ENCODE assay signal across 17 mouse cellular contexts in genomic region chr3:79551826-79552552, GRCm38 (mm10). TPM values are rescaled to one million over a fixed set of nuclear protein-coding genes. Genes with fewer than 3 reads are reported as not detected.
DNase-seq lines count a peak whose midpoint lies in the region; ATAC-seq and TF ChIP-seq lines count a peak whose summit lies in the region.
"Had no signal": no experiment of that assay in that cellular context is flagged by ENCODE, and none has a peak within 500 bp of the region (broad histone marks: within the 10 kb centered on the region; RNA-seq: fewer than 3 reads in every experiment).

No protein-coding gene starts in this region.

- no peak overlapping the region for H3K4me3 ChIP-seq in kidney, adult 2 months (ENCODE audit: insufficient read depth, low read depth, low read length)
- no peak overlapping the region for H3K4me3 ChIP-seq in kidney, embryonic 15.5 days (replicated peaks)
- H3K4me3 ChIP-seq in embryonic fibroblast, embryonic 13.5 days (ENCODE audit: insufficient read depth, low read length), result no peak overlapping the region
- no peak overlapping the region for H3K4me3 ChIP-seq in left cerebral cortex, adult 2 months
- no peak overlapping the region for H3K4me3 ChIP-seq in liver, embryonic 12.5 days
- H3K4me3 ChIP-seq: forebrain, embryonic 12.5 days; heart, embryonic 13.5 days; hindbrain, embryonic 13.5 days; myocyte had no signal

- H3K36me3 ChIP-seq in kidney, adult 2 months (ENCODE audit: control insufficient read depth, insufficient read depth, low read length), result no peaks in the 10 kb centered on the region; the same call in none of the 2 replicates
- H3K36me3 ChIP-seq in kidney, embryonic 15.5 days, result no peaks in the 10 kb centered on the region
- H3K36me3 ChIP-seq in liver, embryonic 12.5 days, result peaks cover 18% of the 10 kb centered on the region; the same call in 1 of the 2 replicates
- H3K36me3 ChIP-seq: heart, embryonic 13.5 days; hindbrain, embryonic 13.5 days had no signal

- TF ChIP-seq CTCF in kidney, adult 2 months (conservative IDR thresholded peaks at IDR 0.05; ENCODE audit: insufficient read depth, insufficient read length, low read depth, low read length), result no peak
- no peak for TF ChIP-seq CTCF in embryonic fibroblast, embryonic 13.5 days (IDR thresholded peaks at IDR 0.05; ENCODE audit: borderline replicate concordance, insufficient read depth, low read length)
- no peak for TF ChIP-seq CTCF in left cerebral cortex, adult 2 months (IDR thresholded peaks at IDR 0.05)

- ATAC-seq in kidney, embryonic 15.5 days (replicated peaks; ENCODE audit: low FRiP score), result no peak; the same call in 1 of the 2 replicates
- ATAC-seq in liver, embryonic 12.5 days, result no peak
- ATAC-seq: inflammation-experienced regulatory T-cells, adult 6 months had no signal

- no peaks in the 10 kb centered on the region for H3K9me3 ChIP-seq in kidney, embryonic 15.5 days (replicated peaks)
- no peaks in the 10 kb centered on the region for H3K9me3 ChIP-seq in liver, embryonic 12.5 days (replicated peaks)
- H3K9me3 ChIP-seq: forebrain, embryonic 12.5 days; heart, embryonic 13.5 days; hindbrain, embryonic 13.5 days; megakaryocyte, embryonic 14.5 days had no signal

- peak; percentile 56 for DNase-seq in kidney, adult 2 months
- peak; percentile 75 for DNase-seq in 3T3-L1 (ENCODE audit: low read depth, low spot score)
- peak; percentile 72 for DNase-seq in lung, postnatal 36 days
- no peak for DNase-seq in left cerebral cortex, adult 2 months (ENCODE audit: extremely low spot score in 1 of 2, low spot score in 2 of 2)
- DNase-seq: adrenal gland, adult 8-10 months; heart, adult 18-20 months; midbrain, embryonic 14.5 days; thymus, adult 18-20 months had no signal

- TF ChIP-seq POLR2A in kidney, adult 2 months (IDR thresholded peaks at IDR 0.05; ENCODE audit: low read depth, low read length), result no peak
- no peak for TF ChIP-seq POLR2A in embryonic fibroblast, embryonic 13.5 days (IDR thresholded peaks at IDR 0.05; ENCODE audit: low read depth, low read length)

- intact Hi-C loops in left cerebral cortex, adult 2 months (cut with DNase I), result no loop called here

- H3K9ac ChIP-seq in kidney, embryonic 15.5 days, result no peak overlapping the region
- no peak overlapping the region for H3K9ac ChIP-seq in liver, embryonic 12.5 days
- H3K9ac ChIP-seq: forebrain, embryonic 12.5 days; heart, embryonic 13.5 days; hindbrain, embryonic 13.5 days had no signal

- H3K4me1 ChIP-seq in kidney, adult 2 months (ENCODE audit: control insufficient read depth, insufficient read depth, low read length), result peaks cover 7% of the 10 kb centered on the region; the same call in 1 of the 2 replicates
- H3K4me1 ChIP-seq in kidney, embryonic 15.5 days, result peaks cover 3% of the 10 kb centered on the region; the same call in 1 of the 2 replicates
- H3K4me1 ChIP-seq in embryonic fibroblast, embryonic 13.5 days (ENCODE audit: control insufficient read depth, insufficient read depth, low read length), result 0 out of 2 replicates have a peak, but pooled peaks cover 2% of the 10 kb centered on the region
- peaks cover 29% of the 10 kb centered on the region for H3K4me1 ChIP-seq in liver, embryonic 12.5 days
- H3K4me1 ChIP-seq: forebrain, embryonic 12.5 days had no signal

- H3K27ac ChIP-seq in kidney, adult 2 months (ENCODE audit: insufficient read depth, low read depth, low read length), result no peak overlapping the region
- no peak overlapping the region for H3K27ac ChIP-seq in kidney, embryonic 15.5 days
- peak overlapping the region; percentile 3; the same call in 1 of the 2 replicates for H3K27ac ChIP-seq in embryonic fibroblast, embryonic 13.5 days (ENCODE audit: insufficient read depth, low read length)
- no peak overlapping the region for H3K27ac ChIP-seq in left cerebral cortex, adult 2 months
- no peak overlapping the region for H3K27ac ChIP-seq in liver, embryonic 12.5 days
- H3K27ac ChIP-seq: forebrain, embryonic 12.5 days; heart, embryonic 13.5 days; hindbrain, embryonic 13.5 days had no signal

- no peaks in the 10 kb centered on the region for H3K27me3 ChIP-seq in kidney, adult 2 months (replicated peaks; ENCODE audit: control insufficient read depth, insufficient read depth, low read length)
- no peaks in the 10 kb centered on the region for H3K27me3 ChIP-seq in kidney, embryonic 15.5 days
- no peaks in the 10 kb centered on the region for H3K27me3 ChIP-seq in liver, embryonic 12.5 days (replicated peaks)
- H3K27me3 ChIP-seq: forebrain, embryonic 12.5 days; heart, embryonic 13.5 days; hindbrain, embryonic 13.5 days; megakaryocyte, embryonic 14.5 days had no signal

- 69% methylated on average over 10 of the region's 10 CpGs for WGBS in kidney, adult 2 months
- 84% methylated on average over 10 of the region's 10 CpGs for WGBS in kidney, embryonic 15.5 days
- 86% methylated on average over 9 of the region's 10 CpGs for WGBS in liver, embryonic 12.5 days (ENCODE audit: insufficient replicate concordance)

- no peak overlapping the region for H3K4me2 ChIP-seq in kidney, embryonic 15.5 days
- no peak overlapping the region for H3K4me2 ChIP-seq in liver, embryonic 12.5 days
- H3K4me2 ChIP-seq: forebrain, embryonic 12.5 days; heart, embryonic 13.5 days; hindbrain, embryonic 13.5 days had no signal

RNA-seq across cellular contexts. Expression of gene Fnip2, which starts 15.6 kb away (rescaled TPM):
- polyA plus RNA-seq in kidney, adult 2 months (2012; rRNA removed), result 18.9 and 20.0 TPM in 2 replicates
- 3.8 and 4.8 TPM in 2 replicates for polyA plus RNA-seq in kidney, embryonic 15.5 days (2015; fragmentation: Nextera tagmentation; extraction: Ambion mirVana)
- 14.2 and 19.7 TPM in 2 replicates for polyA plus RNA-seq in embryonic fibroblast, embryonic 13.5 days (2011; ENCODE audit: insufficient read length, low read depth, missing spikeins)
- 10 to 100 TPM; 17.7 to 20.2 TPM for total RNA-seq in left cerebral cortex, adult 2 months (2021)
- polyA plus RNA-seq in liver, embryonic 12.5 days (2016; fragmentation: Nextera tagmentation; extraction: Ambion mirVana), result 8.0 and 8.3 TPM in 2 replicates

RNA-seq across cellular contexts. Expression of gene Ppid, which starts 39.2 kb away (rescaled TPM):
- 6.4 and 9.6 TPM in 2 replicates for polyA plus RNA-seq in kidney, adult 2 months (2012; rRNA removed)
- 168 and 181 TPM in 2 replicates for polyA plus RNA-seq in kidney, embryonic 15.5 days (2015; fragmentation: Nextera tagmentation; extraction: Ambion mirVana)
- 104 and 113 TPM in 2 replicates for polyA plus RNA-seq in embryonic fibroblast, embryonic 13.5 days (2011; ENCODE audit: insufficient read length, low read depth, missing spikeins)
- 10 to 100 TPM; 67.2 to 73.7 TPM for total RNA-seq in left cerebral cortex, adult 2 months (2021)
- 208 and 214 TPM in 2 replicates for polyA plus RNA-seq in liver, embryonic 12.5 days (2016; fragmentation: Nextera tagmentation; extraction: Ambion mirVana)

Comparison
In these comparisons a context has a peak if more than half of its experiments do, and no peak if none do; other contexts are left out.
1. DNase-seq: peak in kidney, adult 2 months (single experiment), 3T3-L1 (single experiment) and lung, postnatal 36 days (single experiment); none in left cerebral cortex, adult 2 months (0 of 2).